Mouse (Mus musculus) midbrain, embryonic 10.5 days (tissue): ENCODE data around the gene Asb12. TPM values are rescaled to one million over a fixed set of nuclear protein-coding genes. Genes with fewer than 3 reads are reported as not detected.

Source experiments
- DNase-seq: peaks from one replicate; pipeline ENCODE4 v3.0.0-alpha.2; 2017; ENCODE audit warnings: low spot score
- H3K27ac ChIP-seq: fragments of 300-500 bp; sonication (generic); replicated peaks from 2 replicates; pipeline ENCODE4 v1.5.1; 2016; ENCODE audit warnings: mild to moderate bottlenecking
- H3K27me3 ChIP-seq: fragments of 300-500 bp; sonication (generic); 2 replicates; pipeline ENCODE4 v1.6.1; 2016; ENCODE audit warnings: low read depth, mild to moderate bottlenecking; ENCODE audit not compliant: poor library complexity, severe bottlenecking
- H3K36me3 ChIP-seq: fragments of 300-500 bp; sonication (generic); 2 replicates; pipeline ENCODE4 v1.6.1; 2016; ENCODE audit warnings: mild to moderate bottlenecking, moderate library complexity
- H3K4me1 ChIP-seq: fragments of 300-500 bp; sonication (generic); 2 replicates; pipeline ENCODE4 v1.6.1; 2016
- H3K4me3 ChIP-seq: fragments of 300-500 bp; sonication (generic); 2 replicates; pipeline ENCODE4 v1.5.1; 2016; ENCODE audit warnings: mild to moderate bottlenecking, moderate library complexity
- H3K9me3 ChIP-seq: fragments of 300-500 bp; sonication (generic); replicated peaks from 2 replicates; pipeline ENCODE4 v1.6.1; 2016; ENCODE audit warnings: mild to moderate bottlenecking
- WGBS: fragments of 180-500 bp; shearing (Covaris S2); methylation state at CpG from one replicate; pipeline ENCODE4 v1.1.7; 2016; 5-methylcytosine and 5-hydroxymethylcytosine counted together
- polyA plus RNA-seq: library from polyadenylated mRNA; unstranded; fragments of >200 nt; fragmentation: Nextera tagmentation; extraction: Ambion mirVana; gene quantifications from 2 replicates; pipeline ENCODE4 v1.2.1, GENCODE M21; 2016

Asb12 gene
- polyA plus RNA-seq, 1 experiment from 2014 or later, result not detected

- Histone ChIP-seq H3K36me3 (peaks cover 10% of the 10 kb centered on the region), H3K27me3 (no peaks in the 10 kb centered on the region), H3K9me3 (no peaks in the 10 kb centered on the region), H3K4me1 (peaks cover 26% of the 10 kb centered on the region), H3K4me3 (no peak overlapping the region), H3K27ac (no peak overlapping the region)
- no peak for DNase-seq
Measured at GRCm38 (mm10) chrX:95441290-95441689, 116.5 kb downstream of the Asb12 start.

GRCm38 (mm10) chrX:95438491-95438890 is 119.3 kb downstream of the Asb12 start:
- H3K9me3 ChIP-seq, result no peaks in the 10 kb centered on the region
- no peak for DNase-seq
- WGBS, result 88% methylated on average over 4 of the region's 4 CpGs

GRCm38 (mm10) chrX:95437236-95437635 is 120.6 kb downstream of the Asb12 start:
- Histone ChIP-seq H3K4me1 (peaks cover 11% of the 10 kb centered on the region), H3K36me3 (peaks cover 21% of the 10 kb centered on the region), H3K27me3 (no peaks in the 10 kb centered on the region), H3K4me3 (no peak overlapping the region), H3K9me3 (no peaks in the 10 kb centered on the region), H3K27ac (no peak overlapping the region)
- DNase-seq, result no peak
- 97% methylated on average over 1 of the region's 1 CpGs for WGBS

More at GRCm38 (mm10) chrX:95438491-95438890, 119.3 kb downstream of the Asb12 start:
- H3K4me3 ChIP-seq, result no peak overlapping the region
- peaks cover 23% of the 10 kb centered on the region for H3K4me1 ChIP-seq
- H3K27ac ChIP-seq, result no peak overlapping the region
- H3K36me3 ChIP-seq, result peaks cover 14% of the 10 kb centered on the region
- H3K27me3 ChIP-seq, result no peaks in the 10 kb centered on the region

Other genes with a start within 250 kb of the Asb12 start
- 10.4 and 10.7 TPM in 2 replicates for gene Amer1, start 113.1 kb downstream of the Asb12 start, polyA plus RNA-seq
- not detected in 2 replicates for gene Pfn5, start 117 bp upstream of the Asb12 start, polyA plus RNA-seq
- gene Zc4h2, start 100.5 kb upstream of the Asb12 start, polyA plus RNA-seq, result 33.6 and 42.8 TPM in 2 replicates
- 3.0 and 3.3 TPM in 2 replicates for gene Zc3h12b, start 153.7 kb upstream of the Asb12 start, polyA plus RNA-seq